Mouse (Mus musculus) bone marrow macrophage, adult 2 months (primary cell): Measurements from ENCODE around the gene Cenpt.

Experiments used
- CTCF ChIP-seq: IDR thresholded peaks from 2 replicates; pipeline ENCODE4 v1.5.1; 2012; ENCODE audit warnings: low read depth, mild to moderate bottlenecking, low read length, moderate library complexity
- POLR2A ChIP-seq: IDR thresholded peaks from 2 replicates; pipeline ENCODE4 v1.6.1; 2012; ENCODE audit warnings: mild to moderate bottlenecking, low read depth, low read length, borderline replicate concordance

- TF ChIP-seq CTCF (no peak), POLR2A (no peak)
Observed at GRCm38 (mm10) chr8:105807766-105808165, 45.3 kb downstream of the Cenpt start.
